Mouse (Mus musculus): Measurements from ENCODE around the gene 1700023F06Rik.

1700023F06Rik gene

DNA sequence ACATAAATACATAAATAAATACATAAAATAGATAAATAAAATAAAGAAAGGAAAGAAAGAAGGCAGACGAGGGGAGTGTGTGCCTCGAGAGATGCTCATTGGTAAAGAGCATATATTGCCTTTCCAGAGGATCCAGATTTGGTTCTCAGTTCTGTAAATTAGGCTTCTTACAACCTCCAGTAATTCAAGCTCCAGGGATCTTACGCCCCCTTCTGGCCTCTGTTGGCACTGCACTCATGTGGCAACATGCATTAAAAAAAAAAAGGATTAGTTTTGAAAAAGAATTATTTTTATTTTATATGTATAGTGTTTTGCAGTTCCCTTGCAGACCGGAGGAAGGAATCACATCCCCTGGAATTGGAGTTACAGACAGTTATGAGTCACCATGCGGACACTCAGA lies 46.2 kb downstream of the 1700023F06Rik start:
- no peak for DNase-seq (ENCODE audit: inconsistent ontology term)

DNA sequence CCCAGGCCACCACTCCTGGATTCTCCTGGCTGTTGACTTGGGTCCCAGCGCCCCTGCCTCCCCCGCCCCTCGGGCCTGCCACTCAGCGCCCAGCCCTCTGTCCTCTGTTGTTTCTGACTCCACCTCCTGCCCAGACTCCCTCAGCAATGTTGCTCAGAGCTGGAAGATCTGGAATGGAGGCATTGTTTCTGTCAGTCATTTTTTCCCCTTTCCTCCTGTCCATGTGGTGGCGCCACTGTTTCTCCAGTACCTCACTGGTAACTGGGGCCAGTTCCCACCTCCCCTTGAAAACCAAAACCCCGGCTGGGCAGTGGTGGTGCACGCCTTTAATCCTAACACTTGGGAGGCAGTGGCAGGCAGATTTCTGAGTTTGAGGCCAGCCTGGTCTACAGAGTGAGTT lies 46.9 kb downstream of the 1700023F06Rik start:
- DNase-seq (ENCODE audit: inconsistent ontology term): no peak

GRCm38 (mm10) chr11:103160738-103161137 lies 47.6 kb downstream of the 1700023F06Rik start:
- DNase-seq (ENCODE audit: inconsistent ontology term): no peak

GRCm38 (mm10) chr11:103158621-103159478 lies 49.5 kb downstream of the 1700023F06Rik start:
- DNase-seq (ENCODE audit: inconsistent ontology term): peak; percentile 97

- DNase-seq (ENCODE audit: inconsistent ontology term): no peak
Measured at GRCm38 (mm10) chr11:103149771-103150170, 58.6 kb downstream of the 1700023F06Rik start.
